Mouse (Mus musculus) small intestine, adult 2 months (tissue): ENCODE results near the gene Elmo2. TPM values are rescaled to one million over a fixed set of nuclear protein-coding genes. Genes with fewer than 3 reads are reported as not detected.

Experiments used
- H3K27ac ChIP-seq: fragments of 200-500 bp; 2 replicates; pipeline ENCODE4 v1.5.1; 2012; ENCODE audit warnings: low read depth, low read length, control low read depth, inconsistent platforms; ENCODE audit not compliant: insufficient read depth
- H3K27me3 ChIP-seq: fragments of 200-500 bp; 2 replicates; pipeline ENCODE4 v1.6.1; 2012; ENCODE audit warnings: mild to moderate bottlenecking, moderate library complexity, low read length, inconsistent platforms; ENCODE audit not compliant: control insufficient read depth, insufficient read depth
- H3K36me3 ChIP-seq: fragments of 200-500 bp; 2 replicates; pipeline ENCODE4 v1.6.1; 2012; ENCODE audit warnings: mild to moderate bottlenecking, low read length, control low read depth, inconsistent platforms; ENCODE audit not compliant: control insufficient read depth, insufficient read depth
- H3K4me1 ChIP-seq: fragments of 200-500 bp; 2 replicates; pipeline ENCODE4 v1.6.1; 2012; ENCODE audit warnings: low read length, inconsistent platforms, mixed read lengths; ENCODE audit not compliant: control insufficient read depth, insufficient read depth, insufficient read length
- H3K4me3 ChIP-seq: fragments of 200-500 bp; 2 replicates; pipeline ENCODE4 v1.5.1; 2012; ENCODE audit warnings: low read depth, mild to moderate bottlenecking, control low read depth, inconsistent platforms, low read length, moderate library complexity
- CTCF ChIP-seq: fragments of 200-500 bp; IDR thresholded peaks from 2 replicates; pipeline ENCODE4 v1.5.1; 2012; ENCODE audit warnings: low read depth, mild to moderate bottlenecking, control low read depth, inconsistent platforms, low read length, moderate library complexity, mixed read lengths; ENCODE audit not compliant: insufficient replicate concordance, insufficient read length; ENCODE audit errors: extremely low read depth
- POLR2A ChIP-seq: fragments of 200-500 bp; IDR thresholded peaks from 2 replicates; pipeline ENCODE4 v1.6.1; 2012; ENCODE audit warnings: low read depth, mild to moderate bottlenecking, control low read depth, inconsistent platforms, low read length, moderate library complexity
- WGBS: fragments of 180-500 bp; shearing (Covaris S2); methylation state at CpG from one replicate; pipeline ENCODE4 v1.1.7; 2018; 5-methylcytosine and 5-hydroxymethylcytosine counted together
- polyA plus RNA-seq: library from polyadenylated mRNA; depleted of rRNA; stranded (reverse); fragments of >200 nt; gene quantifications from 2 replicates; pipeline ENCODE4 v1.2.3, GENCODE M21; 2012; rRNA removed

Gene Elmo2
- polyA plus RNA-seq, 1 experiment: 66.1 TPM

- 30% methylated on average over 11 of the region's 11 CpGs for WGBS
- H3K36me3 ChIP-seq: no peaks in the 10 kb centered on the region
Observed at GRCm38 (mm10) chr2:165246349-165246748, 79.9 kb downstream of the Elmo2 start.

GRCm38 (mm10) chr2:165243122-165243720, 83.1 kb downstream of the Elmo2 start:
- H3K36me3 ChIP-seq: no peaks in the 10 kb centered on the region
- TF ChIP-seq POLR2A (no peak), CTCF (no peak)
- no peak overlapping the region for H3K27ac ChIP-seq
- no peak overlapping the region for H3K4me3 ChIP-seq
- H3K4me1 ChIP-seq: no peaks in the 10 kb centered on the region
- WGBS: 12% methylated on average over 11 of the region's 11 CpGs
- peaks cover 34% of the 10 kb centered on the region for H3K27me3 ChIP-seq

More at GRCm38 (mm10) chr2:165246349-165246748, 79.9 kb downstream of the Elmo2 start:
- H3K27ac ChIP-seq: no peak overlapping the region
- TF ChIP-seq CTCF (no peak), POLR2A (no peak)
- no peaks in the 10 kb centered on the region for H3K4me1 ChIP-seq
- H3K27me3 ChIP-seq: peaks cover 21% of the 10 kb centered on the region
- H3K4me3 ChIP-seq: no peak overlapping the region

- H3K4me1 ChIP-seq: no peaks in the 10 kb centered on the region
- no peak overlapping the region for H3K4me3 ChIP-seq
- no peak for TF ChIP-seq POLR2A
- TF ChIP-seq CTCF: no peak
- WGBS: 7% methylated on average over 13 of the region's 13 CpGs
- no peak overlapping the region for H3K27ac ChIP-seq
- peaks cover 34% of the 10 kb centered on the region for H3K27me3 ChIP-seq
- H3K36me3 ChIP-seq: no peaks in the 10 kb centered on the region
Observed at GRCm38 (mm10) chr2:165242575-165242974, 83.7 kb downstream of the Elmo2 start.

GRCm38 (mm10) chr2:165241786-165242185, 84.5 kb downstream of the Elmo2 start:
- H3K4me1 ChIP-seq: no peaks in the 10 kb centered on the region
- H3K27ac ChIP-seq: no peak overlapping the region
- no peak overlapping the region for H3K4me3 ChIP-seq
- peaks cover 39% of the 10 kb centered on the region for H3K27me3 ChIP-seq
- no peak for TF ChIP-seq CTCF
- no peak for TF ChIP-seq POLR2A
- no peaks in the 10 kb centered on the region for H3K36me3 ChIP-seq
- WGBS: 52% methylated on average over 7 of the region's 7 CpGs

- Histone ChIP-seq H3K4me1 (no peaks in the 10 kb centered on the region), H3K27ac (no peak overlapping the region), H3K36me3 (no peaks in the 10 kb centered on the region), H3K4me3 (no peak overlapping the region), H3K27me3 (peaks cover 47% of the 10 kb centered on the region)
- no peak for TF ChIP-seq POLR2A
- no peak for TF ChIP-seq CTCF
- WGBS: 36% methylated on average over 8 of the region's 8 CpGs
Observed at GRCm38 (mm10) chr2:165240371-165240770, 85.9 kb downstream of the Elmo2 start.

GRCm38 (mm10) chr2:165239533-165240144, 86.6 kb downstream of the Elmo2 start:
- Histone ChIP-seq H3K27ac (no peak overlapping the region), H3K36me3 (no peaks in the 10 kb centered on the region), H3K4me1 (no peaks in the 10 kb centered on the region), H3K4me3 (no peak overlapping the region), H3K27me3 (peaks cover 52% of the 10 kb centered on the region)
- TF ChIP-seq POLR2A (no peak), CTCF (no peak)
- WGBS: 13% methylated on average over 15 of the region's 15 CpGs

GRCm38 (mm10) chr2:165238416-165239145, 87.7 kb downstream of the Elmo2 start:
- 20% methylated on average over 12 of the region's 12 CpGs for WGBS
- Histone ChIP-seq H3K36me3 (no peaks in the 10 kb centered on the region), H3K27ac (no peak overlapping the region), H3K4me3 (no peak overlapping the region), H3K4me1 (peaks cover 1% of the 10 kb centered on the region), H3K27me3 (peaks cover 62% of the 10 kb centered on the region)
- TF ChIP-seq CTCF (no peak), POLR2A (no peak)

Other genes with a start within 250 kb of the Elmo2 start
- gene 1700025C18Rik, start 235.7 kb downstream of the Elmo2 start, polyA plus RNA-seq: not detected in 2 replicates
- gene Cdh22, start 91.6 kb downstream of the Elmo2 start, polyA plus RNA-seq: 0.08 and 0.42 TPM in 2 replicates
- gene Slc35c2, start 38.6 kb downstream of the Elmo2 start, polyA plus RNA-seq: 103 and 171 TPM in 2 replicates
- not detected in 2 replicates for gene Zfp663, start 42.2 kb upstream of the Elmo2 start, polyA plus RNA-seq
- 0.34 and 0.35 TPM in 2 replicates for gene Zfp334, start 61.8 kb upstream of the Elmo2 start, polyA plus RNA-seq
- 1.6 and 2.2 TPM in 2 replicates for gene Ocstamp, start 73.9 kb upstream of the Elmo2 start, polyA plus RNA-seq
- 0.03 and 0.30 TPM in 2 replicates for gene Slc13a3, start 146.8 kb upstream of the Elmo2 start, polyA plus RNA-seq
- 10.1 and 11.5 TPM in 2 replicates for gene Trp53rka, start 166.8 kb upstream of the Elmo2 start, polyA plus RNA-seq
- gene Slc2a10, start 177.3 kb upstream of the Elmo2 start, polyA plus RNA-seq: 3.9 and 6.1 TPM in 2 replicates